Mouse (Mus musculus) testis, postnatal 10 days (tissue): ENCODE data around the gene Acvr1.

Experiments used
- DNase-seq: peaks from one replicate; pipeline ENCODE4 v3.0.0; 2021; ENCODE audit warnings: low spot score

Gene Acvr1

GRCm38 (mm10) chr2:58520727-58521126, 46.2 kb downstream of the Acvr1 start:
- DNase-seq: no peak

- no peak for DNase-seq
These were observed 48.4 kb downstream of the Acvr1 start for GRCm38 (mm10) chr2:58518517-58518916.

- DNase-seq: no peak
These were observed 50.0 kb downstream of the Acvr1 start for GRCm38 (mm10) chr2:58516920-58517319.

- DNase-seq: no peak
These were observed 51.0 kb downstream of the Acvr1 start for GRCm38 (mm10) chr2:58516000-58516399.

DNA sequence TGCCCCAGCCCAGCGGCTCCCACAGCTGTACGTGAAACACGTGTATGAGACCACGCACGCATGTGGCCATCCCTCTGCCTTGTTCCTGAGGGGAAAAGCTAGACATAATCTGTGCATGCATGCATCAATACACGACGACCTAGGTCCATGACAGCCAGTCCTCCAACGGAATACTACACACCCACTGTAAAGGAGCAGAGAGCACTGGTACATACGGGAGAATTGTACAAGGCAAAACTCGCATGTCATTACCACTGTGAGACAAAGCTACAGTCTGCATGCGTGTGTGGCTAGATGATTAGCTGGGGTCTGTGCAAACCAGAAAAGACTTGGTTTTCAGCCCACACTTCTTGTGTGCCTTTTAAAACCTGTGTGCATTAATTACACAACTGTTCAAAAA, 52.5 kb downstream of the Acvr1 start:
- no peak for DNase-seq

DNA sequence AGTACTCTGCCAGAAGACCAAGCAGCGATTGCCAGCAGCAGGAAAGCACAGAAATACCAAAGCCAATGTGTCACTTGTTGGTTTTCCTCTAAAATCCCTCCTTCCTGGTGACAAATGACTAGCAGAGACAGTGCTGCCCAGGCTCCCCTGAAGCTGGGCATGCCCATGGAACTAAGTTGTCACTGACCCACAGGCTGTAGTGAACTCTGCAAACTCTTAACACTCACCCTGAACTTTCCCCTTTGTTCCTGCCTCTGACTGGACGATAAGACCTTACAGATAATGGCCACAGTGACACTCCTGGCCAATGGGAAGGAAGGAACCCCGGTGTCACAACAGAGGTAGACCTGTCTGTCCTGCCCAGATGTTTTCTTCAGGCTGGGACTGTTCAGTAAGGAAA, 53.7 kb downstream of the Acvr1 start:
- no peak for DNase-seq

DNA sequence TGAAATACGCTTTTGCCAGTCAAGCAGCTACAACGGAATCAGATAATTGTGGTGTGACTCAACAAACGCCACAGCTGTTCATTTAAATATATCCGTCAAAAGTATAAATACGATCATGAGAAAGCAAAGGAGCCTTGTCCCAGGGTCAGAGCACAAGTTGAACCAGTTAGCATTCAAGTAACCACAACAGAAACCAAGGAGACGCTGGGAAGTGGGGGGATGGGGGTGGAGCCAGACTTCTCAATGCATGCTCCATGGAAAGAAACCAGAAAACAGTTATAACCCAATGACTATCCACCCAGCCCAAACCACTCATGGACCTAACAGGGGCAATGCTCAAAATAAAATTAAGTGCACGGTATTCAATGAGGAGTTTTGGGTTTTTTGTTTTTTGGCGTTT, 56.8 kb downstream of the Acvr1 start:
- DNase-seq: no peak

- DNase-seq: no peak
These were observed 61.5 kb downstream of the Acvr1 start for GRCm38 (mm10) chr2:58505306-58506090.

- no peak for DNase-seq
These were observed 70.1 kb downstream of the Acvr1 start for GRCm38 (mm10) chr2:58496647-58497410.

DNA sequence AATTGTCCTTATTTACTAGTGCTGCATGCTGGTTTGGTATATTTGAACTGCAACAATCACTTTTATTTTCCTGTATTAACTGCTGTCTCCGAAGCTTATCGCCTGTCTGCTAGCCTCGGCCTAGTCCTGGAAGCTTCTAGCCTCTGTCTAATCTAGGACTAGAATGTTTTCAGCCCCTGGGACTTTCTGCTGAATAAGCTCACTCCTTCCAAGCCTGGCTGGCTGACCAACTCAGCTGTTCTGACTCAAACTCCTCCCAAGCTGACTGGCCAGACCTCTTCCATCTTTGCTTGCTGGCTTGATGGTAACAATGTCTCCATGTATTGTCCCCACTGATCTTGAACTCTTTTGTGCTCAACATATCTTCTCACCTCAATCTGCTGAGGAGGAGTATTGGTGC, 71.7 kb downstream of the Acvr1 start:
- DNase-seq: no peak

DNA sequence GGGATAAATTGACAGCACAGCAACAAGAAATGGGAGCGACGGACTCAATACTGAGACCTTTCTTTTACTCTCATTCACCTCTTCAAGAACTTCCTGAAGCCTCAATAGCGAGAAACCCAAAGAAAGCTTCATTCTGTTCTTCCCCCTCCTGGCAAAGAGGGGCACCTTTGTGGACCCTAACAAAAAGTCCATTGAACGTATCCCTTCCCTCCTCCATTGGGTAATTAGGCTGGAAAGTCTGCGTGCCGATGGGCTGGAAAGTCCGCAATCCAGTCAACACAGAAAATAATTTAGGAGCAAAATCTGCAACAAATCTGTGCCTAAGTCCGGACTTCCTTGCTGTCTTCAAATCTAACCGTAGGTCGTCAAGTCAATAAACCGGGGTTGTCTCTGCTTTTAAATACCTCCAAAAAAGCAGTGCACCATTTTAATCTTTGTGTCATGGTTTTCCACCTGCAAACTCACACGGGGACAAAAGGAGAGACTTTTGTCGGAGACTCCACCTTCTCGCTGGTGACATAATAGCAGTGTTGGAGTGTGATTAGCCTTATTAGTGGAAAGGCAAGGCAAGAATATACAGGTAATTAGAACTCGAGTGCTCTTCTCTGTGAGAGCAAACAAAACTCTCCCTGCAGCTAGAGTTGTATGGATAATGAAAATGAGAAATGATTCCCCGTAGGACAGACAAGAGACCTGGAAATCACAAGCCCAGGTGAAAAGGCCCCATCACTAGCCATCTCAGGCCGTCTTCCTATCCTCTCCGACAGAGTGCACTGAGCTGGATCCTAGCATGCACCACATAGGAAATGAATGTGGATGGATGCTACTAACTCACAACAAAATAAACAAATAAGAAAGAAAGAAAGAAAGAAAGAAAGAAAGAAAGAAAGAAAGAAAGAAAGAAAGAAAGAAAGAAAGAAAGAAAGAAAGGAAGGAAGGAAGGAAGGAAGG, 73.0 kb downstream of the Acvr1 start:
- DNase-seq: no peak

DNA sequence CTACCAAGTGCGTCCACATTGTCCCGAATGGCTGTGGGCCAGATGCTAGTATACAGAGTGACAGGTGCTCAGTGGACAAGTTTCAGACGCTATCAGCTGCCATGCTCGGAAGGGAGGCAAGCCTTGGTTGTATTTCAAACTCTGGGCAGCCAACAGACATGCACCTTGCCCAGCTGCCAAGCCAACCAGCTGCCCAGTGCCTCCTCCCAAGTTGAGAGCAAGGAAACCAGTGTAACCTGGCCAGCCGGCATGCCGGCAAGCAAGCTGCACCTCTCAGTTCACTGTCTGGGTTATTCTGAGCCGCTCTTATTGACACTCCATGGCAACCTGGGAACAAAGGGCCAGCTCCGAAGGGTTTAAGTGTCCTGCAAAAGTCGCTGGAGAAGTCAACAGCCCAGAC, 77.7 kb downstream of the Acvr1 start:
- no peak for DNase-seq

DNA sequence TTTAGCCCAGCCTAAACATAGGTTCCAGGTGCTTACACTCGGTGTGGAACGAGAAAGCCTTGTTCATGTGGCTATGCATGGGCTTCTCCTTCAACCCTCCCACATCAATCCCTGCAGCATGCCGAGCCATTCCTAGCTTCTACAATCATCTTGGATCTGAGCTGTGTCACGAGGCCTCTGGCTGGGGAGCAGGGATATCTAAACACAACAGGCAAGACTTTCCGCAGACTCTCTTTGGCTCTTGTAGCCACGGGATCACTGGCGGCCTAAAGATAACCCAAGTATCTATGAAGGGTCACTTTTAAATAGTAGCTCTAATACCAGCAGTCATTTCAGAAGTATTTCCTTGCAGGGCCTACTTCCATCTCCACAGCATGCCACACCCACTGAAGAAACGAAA, 78.6 kb downstream of the Acvr1 start:
- no peak for DNase-seq

GRCm38 (mm10) chr2:58487279-58487560, 79.7 kb downstream of the Acvr1 start:
- DNase-seq: no peak

GRCm38 (mm10) chr2:58486441-58487278, 80.3 kb downstream of the Acvr1 start:
- DNase-seq: no peak

DNA sequence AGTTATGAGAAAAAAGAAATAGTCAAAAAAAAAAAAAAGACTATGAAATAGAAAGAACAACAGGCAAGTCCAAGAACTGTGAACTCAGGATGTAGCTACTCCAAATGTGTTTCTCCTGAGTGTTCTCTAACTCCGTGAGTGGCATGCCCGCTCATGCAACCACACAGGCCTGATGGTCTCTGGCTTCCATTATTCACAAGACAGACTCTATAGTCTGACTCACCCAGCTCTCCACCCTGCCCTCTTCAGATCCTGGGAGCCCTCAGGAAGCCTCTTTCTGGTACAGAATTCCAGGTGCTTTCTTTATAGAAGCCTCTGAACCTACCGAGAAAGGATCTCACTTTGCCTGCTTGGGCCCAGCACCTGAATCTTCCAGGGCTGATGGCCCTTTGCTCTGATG, 81.3 kb downstream of the Acvr1 start:
- DNase-seq: no peak

DNA sequence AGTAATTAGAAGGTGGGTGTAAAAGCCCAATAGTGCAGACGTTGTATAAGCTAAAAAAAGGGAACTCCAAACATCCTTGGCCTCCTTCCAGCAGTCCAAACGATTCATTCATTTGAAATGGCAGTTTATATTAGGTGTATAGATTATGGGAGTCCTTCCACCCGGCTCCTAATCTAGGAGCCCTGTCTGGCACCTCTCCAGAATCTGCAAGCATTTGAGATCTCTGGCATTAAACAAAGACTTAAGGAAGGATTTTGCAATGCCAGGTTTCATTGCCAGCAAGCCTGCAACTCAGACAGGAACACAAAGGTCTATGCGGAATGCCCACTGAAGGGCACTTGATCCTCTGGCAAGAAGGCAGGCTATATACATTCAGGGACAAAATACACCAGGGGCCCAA, 81.8 kb downstream of the Acvr1 start:
- no peak for DNase-seq

GRCm38 (mm10) chr2:58484284-58484965, 82.5 kb downstream of the Acvr1 start:
- no peak for DNase-seq

- DNase-seq: no peak
These were observed 85.4 kb downstream of the Acvr1 start for GRCm38 (mm10) chr2:58481450-58482100.

DNA sequence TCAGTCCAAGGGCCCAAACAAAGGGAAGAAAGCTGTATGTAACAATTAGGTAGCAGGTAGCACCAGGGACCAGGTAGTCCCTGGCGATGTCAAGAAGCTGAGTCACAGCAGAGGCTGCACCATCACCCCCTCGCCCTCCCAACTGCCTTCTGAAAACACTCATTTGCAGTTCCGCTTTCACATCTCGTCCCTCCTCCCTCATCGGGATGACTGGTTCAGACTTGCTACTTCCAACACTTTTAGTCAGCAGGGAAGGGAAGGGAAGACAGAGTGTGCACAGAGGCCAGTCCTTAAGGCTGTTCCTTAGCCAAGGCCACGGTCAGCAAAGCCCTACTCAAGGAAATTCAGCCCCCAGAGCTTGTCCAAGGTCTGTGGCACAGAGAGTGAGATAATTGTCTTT, 86.2 kb downstream of the Acvr1 start:
- no peak for DNase-seq

DNA sequence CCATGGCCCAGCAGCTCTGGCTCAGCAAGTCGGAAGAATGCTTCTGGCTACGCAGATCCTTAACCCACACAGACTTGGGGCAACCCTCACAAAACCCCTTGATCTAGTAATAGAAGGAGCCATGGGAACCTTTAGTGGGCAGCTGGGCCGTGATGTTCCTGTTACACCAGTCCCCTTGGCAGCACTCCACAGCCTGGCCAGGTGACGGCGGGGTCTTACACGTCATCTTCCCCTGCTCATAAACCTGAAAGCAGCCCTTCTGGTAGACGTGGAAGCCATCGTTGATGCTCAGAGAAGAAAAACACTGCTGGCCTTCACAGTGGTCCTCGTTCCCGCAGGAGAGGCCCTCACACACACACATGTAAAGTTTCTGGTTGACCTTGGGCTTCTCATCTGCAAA, 87.4 kb downstream of the Acvr1 start:
- DNase-seq: no peak
